In the genomic region with DNA sequence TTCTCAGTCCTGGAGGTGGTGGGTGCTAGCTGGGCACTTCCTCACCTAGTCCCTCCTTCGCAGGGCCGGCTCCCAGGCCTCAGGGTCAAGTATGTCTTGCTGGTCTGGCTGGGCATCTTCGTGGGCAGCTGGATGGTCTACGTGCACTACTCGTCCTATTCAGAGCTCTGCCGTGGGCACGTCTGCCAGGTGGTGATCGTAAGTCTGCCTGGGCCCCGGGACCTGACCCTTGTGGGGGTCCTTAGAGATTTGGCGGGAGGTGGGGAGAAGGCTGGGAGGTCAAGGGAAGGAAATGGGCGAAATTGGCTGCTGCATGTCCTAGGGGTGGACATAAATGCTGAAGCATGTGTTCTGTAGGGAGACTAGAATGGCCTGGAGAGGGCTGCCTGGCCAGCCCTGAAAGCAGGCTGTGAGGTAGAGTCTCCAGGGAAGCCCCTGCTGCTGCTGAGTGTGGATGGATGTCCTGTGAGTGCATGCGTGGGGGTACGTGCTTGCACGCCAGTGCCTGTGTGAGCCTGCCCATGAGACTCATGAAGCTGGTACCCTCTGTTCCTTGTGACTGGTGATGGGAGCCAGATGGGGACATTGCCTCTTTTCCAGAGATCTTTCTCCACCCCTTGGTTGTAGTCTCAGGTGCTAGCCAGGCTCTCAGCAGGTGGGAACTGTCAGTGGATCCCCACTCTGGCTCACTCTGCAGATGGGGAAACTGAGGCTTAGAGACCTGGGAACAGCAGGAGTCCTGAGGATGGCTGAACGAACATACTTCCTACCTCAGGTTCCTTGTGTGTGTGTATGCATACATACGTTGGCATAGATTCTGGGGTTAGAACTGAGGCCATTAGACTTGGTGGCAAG, we compare ENCODE assay signal across 20 mouse cellular contexts. TPM values are rescaled to one million over a fixed set of nuclear protein-coding genes. Genes with fewer than 3 reads are reported as not detected.
DNase-seq lines count a peak whose midpoint lies in the region; ATAC-seq and TF ChIP-seq lines count a peak whose summit lies in the region.
"Had no signal": no experiment of that assay in that cellular context is flagged by ENCODE, and none has a peak within 500 bp of the region (broad histone marks: within the 10 kb centered on the region; RNA-seq: fewer than 3 reads in every experiment).

No protein-coding gene starts in this region.

- peaks cover 50% of the 10 kb centered on the region for H3K36me3 ChIP-seq in hindbrain, embryonic 10.5 days
- peaks cover 23% of the 10 kb centered on the region for H3K36me3 ChIP-seq in hindbrain, embryonic 16.5 days (ENCODE audit: control insufficient read depth, insufficient read depth, low read length)
- H3K36me3 ChIP-seq in neural tube, embryonic 12.5 days, result peaks cover 38% of the 10 kb centered on the region

- peak overlapping the region; percentile 27 for H3K4me2 ChIP-seq in hindbrain, embryonic 16.5 days (ENCODE audit: low read length)
- peak overlapping the region; percentile 22; the same call in 1 of the 2 replicates for H3K4me2 ChIP-seq in neural tube, embryonic 12.5 days (replicated peaks)
- H3K4me2 ChIP-seq: heart, embryonic 12.5 days; liver, embryonic 13.5 days had no signal

- no peak overlapping the region; the same call in 1 of the 2 replicates for H3K9ac ChIP-seq in hindbrain, embryonic 16.5 days (ENCODE audit: low read depth, low read length)
- H3K9ac ChIP-seq in neural tube, embryonic 12.5 days, result peak overlapping the region; percentile 42; the same call in 1 of the 2 replicates
- H3K9ac ChIP-seq: heart, embryonic 12.5 days; liver, embryonic 13.5 days had no signal

- H3K9me3 ChIP-seq in hindbrain, embryonic 10.5 days, result no peaks in the 10 kb centered on the region
- H3K9me3 ChIP-seq in hindbrain, embryonic 16.5 days (ENCODE audit: control insufficient read depth, low read length), result no peaks in the 10 kb centered on the region
- H3K9me3 ChIP-seq in neural tube, embryonic 12.5 days, result no peaks in the 10 kb centered on the region
- H3K9me3 ChIP-seq: heart, embryonic 12.5 days; liver, embryonic 13.5 days had no signal

- H3K4me3 ChIP-seq in layer of hippocampus, adult 2 months, result no peak overlapping the region; the same call in 1 of the 2 replicates
- H3K4me3 ChIP-seq in hindbrain, embryonic 10.5 days, result no peak overlapping the region
- no peak overlapping the region for H3K4me3 ChIP-seq in hindbrain, embryonic 16.5 days (ENCODE audit: low read length)
- no peak overlapping the region for H3K4me3 ChIP-seq in neural tube, embryonic 12.5 days
- H3K4me3 ChIP-seq: erythroblast, embryonic 14.5 days; heart, embryonic 12.5 days; liver, embryonic 13.5 days had no signal

- H3K27ac ChIP-seq in layer of hippocampus, adult 2 months, result peak overlapping the region; percentile 14; the same call in 1 of the 2 replicates
- H3K27ac ChIP-seq in hindbrain, embryonic 10.5 days, result 0 out of 2 replicates have a peak overlapping the region, but pooled peaks have one; percentile 9
- no peak overlapping the region for H3K27ac ChIP-seq in hindbrain, embryonic 16.5 days (ENCODE audit: low read depth, low read length)
- no peak overlapping the region for H3K27ac ChIP-seq in neural tube, embryonic 12.5 days
- H3K27ac ChIP-seq: liver, embryonic 13.5 days had no signal

- no peak for DNase-seq in layer of hippocampus, adult 2 months (ENCODE audit: low spot score in 2 of 2)
- no peak for DNase-seq in layer of hippocampus, adult 9-10 months (ENCODE audit: low spot score)
- DNase-seq in hindbrain, embryonic 10.5 days (ENCODE audit: low spot score), result no peak
- DNase-seq in urinary bladder, postnatal 25 days (ENCODE audit: low spot score), result no peak
- DNase-seq in B cell, adult 2 months, result no peak
- DNase-seq: kidney, adult 8-10 months; liver, embryonic 13.5 days; right cerebral cortex, postnatal 4 days; thymus, adult 2 months had no signal

- ATAC-seq in hindbrain, embryonic 16.5 days, result no peak
- ATAC-seq in neural tube, embryonic 12.5 days (ENCODE audit: low FRiP score, low read depth), result no peak

- WGBS in hindbrain, embryonic 10.5 days, result 88% methylated on average over 16 of the region's 16 CpGs
- WGBS in hindbrain, embryonic 16.5 days, result 82% methylated on average over 16 of the region's 16 CpGs
- 85% methylated on average over 16 of the region's 16 CpGs for WGBS in neural tube, embryonic 12.5 days

- peaks cover 3% of the 10 kb centered on the region; the same call in 1 of the 2 replicates for H3K27me3 ChIP-seq in hindbrain, embryonic 10.5 days (ENCODE audit: insufficient read depth, poor library complexity, severe bottlenecking)
- H3K27me3 ChIP-seq in hindbrain, embryonic 16.5 days (replicated peaks; ENCODE audit: control insufficient read depth, insufficient read depth, low read length), result no peaks in the 10 kb centered on the region
- H3K27me3 ChIP-seq in neural tube, embryonic 12.5 days (replicated peaks), result no peaks in the 10 kb centered on the region
- H3K27me3 ChIP-seq: heart, embryonic 12.5 days had no signal

- TF ChIP-seq CTCF in layer of hippocampus, adult 2 months (conservative IDR thresholded peaks at IDR 0.05), result no peak

- H3K4me1 ChIP-seq in hindbrain, embryonic 10.5 days (replicated peaks), result peaks cover 66% of the 10 kb centered on the region
- peaks cover 45% of the 10 kb centered on the region for H3K4me1 ChIP-seq in hindbrain, embryonic 16.5 days (ENCODE audit: control insufficient read depth, insufficient read depth, low read depth, low read length)
- H3K4me1 ChIP-seq in neural tube, embryonic 12.5 days, result peaks cover 50% of the 10 kb centered on the region

RNA-seq across cellular contexts. Expression of a gene that starts 4.5 kb away (rescaled TPM):
- 10 to 100 TPM; 70.3 to 72.6 TPM for total RNA-seq in layer of hippocampus, adult 2 months (2021)
- 32.8 and 48.5 TPM in 2 replicates for polyA plus RNA-seq in hindbrain, embryonic 10.5 days (2016; fragmentation: Nextera tagmentation; extraction: Ambion mirVana)
- polyA plus RNA-seq in hindbrain, embryonic 16.5 days (2015; fragmentation: Nextera tagmentation; extraction: Ambion mirVana), result 153 and 156 TPM in 2 replicates
- polyA plus RNA-seq in neural tube, embryonic 12.5 days (2016; fragmentation: Nextera tagmentation; extraction: Ambion mirVana), result 66.1 and 76.2 TPM in 2 replicates
- total RNA-seq: monocyte, adult 5-6 weeks had no signal
- polyA plus RNA-seq: erythroblast, embryonic 14.5 days had no signal

RNA-seq across cellular contexts. Expression of a gene that starts 28.6 kb away (rescaled TPM):
- 1 to 10 TPM; 1.6 to 2.5 TPM for total RNA-seq in layer of hippocampus, adult 2 months (2021)
- 12.3 and 13.5 TPM in 2 replicates for polyA plus RNA-seq in hindbrain, embryonic 10.5 days (2016; fragmentation: Nextera tagmentation; extraction: Ambion mirVana)
- 6.2 and 7.2 TPM in 2 replicates for polyA plus RNA-seq in hindbrain, embryonic 16.5 days (2015; fragmentation: Nextera tagmentation; extraction: Ambion mirVana)
- polyA plus RNA-seq in neural tube, embryonic 12.5 days (2016; fragmentation: Nextera tagmentation; extraction: Ambion mirVana), result 7.1 TPM in 2 replicates

RNA-seq across cellular contexts. Expression of a gene that starts 38.3 kb away (rescaled TPM):
- not detected for total RNA-seq in layer of hippocampus, adult 2 months (2021)
- polyA plus RNA-seq in hindbrain, embryonic 10.5 days (2016; fragmentation: Nextera tagmentation; extraction: Ambion mirVana), result not detected in 2 replicates
- polyA plus RNA-seq in hindbrain, embryonic 16.5 days (2015; fragmentation: Nextera tagmentation; extraction: Ambion mirVana), result not detected in 2 replicates
- polyA plus RNA-seq in neural tube, embryonic 12.5 days (2016; fragmentation: Nextera tagmentation; extraction: Ambion mirVana), result not detected in 2 replicates
- total RNA-seq: gastrocnemius, adult 18-20 months; hematopoietic stem cell, adult 5-6 weeks; layer of hippocampus, adult 18-20 months; left cerebral cortex, postnatal 14 days; monocyte, adult 5-6 weeks had no signal
- polyA plus RNA-seq: brain, embryonic 14.5 days; cerebellum, adult 2 months; erythroblast, embryonic 14.5 days; heart, embryonic 12.5 days; liver, embryonic 13.5 days had no signal

RNA-seq across cellular contexts. Expression of a gene that starts 46.3 kb away (rescaled TPM):
- not detected for total RNA-seq in layer of hippocampus, adult 2 months (2021)
- polyA plus RNA-seq in hindbrain, embryonic 10.5 days (2016; fragmentation: Nextera tagmentation; extraction: Ambion mirVana), result not detected in 2 replicates
- polyA plus RNA-seq in hindbrain, embryonic 16.5 days (2015; fragmentation: Nextera tagmentation; extraction: Ambion mirVana), result not detected in 2 replicates
- polyA plus RNA-seq in neural tube, embryonic 12.5 days (2016; fragmentation: Nextera tagmentation; extraction: Ambion mirVana), result not detected in 2 replicates
- total RNA-seq: gastrocnemius, adult 18-20 months; hematopoietic stem cell, adult 5-6 weeks; layer of hippocampus, adult 18-20 months; left cerebral cortex, postnatal 14 days; monocyte, adult 5-6 weeks had no signal
- polyA plus RNA-seq: brain, embryonic 14.5 days; cerebellum, adult 2 months; erythroblast, embryonic 14.5 days; liver, embryonic 13.5 days; thymus, adult 2 months had no signal

RNA-seq across cellular contexts. Expression of a gene that starts 53.0 kb away (rescaled TPM):
- 10 to 100 TPM; 72.2 to 74.3 TPM for total RNA-seq in layer of hippocampus, adult 2 months (2021)
- 78.3 and 101 TPM in 2 replicates for polyA plus RNA-seq in hindbrain, embryonic 10.5 days (2016; fragmentation: Nextera tagmentation; extraction: Ambion mirVana)
- 75.4 and 76.2 TPM in 2 replicates for polyA plus RNA-seq in hindbrain, embryonic 16.5 days (2015; fragmentation: Nextera tagmentation; extraction: Ambion mirVana)
- polyA plus RNA-seq in neural tube, embryonic 12.5 days (2016; fragmentation: Nextera tagmentation; extraction: Ambion mirVana), result 74.8 and 76.1 TPM in 2 replicates
- total RNA-seq: monocyte, adult 5-6 weeks had no signal

Comparison
In these comparisons a context has a peak if more than half of its experiments do, and no peak if none do; other contexts are left out.
1. H3K27ac ChIP-seq: peak in layer of hippocampus, adult 2 months (single experiment) and hindbrain, embryonic 10.5 days (single experiment); none in hindbrain, embryonic 16.5 days (single experiment) and neural tube, embryonic 12.5 days (single experiment).